Mouse (Mus musculus): ENCODE measurements around the gene Gls. TPM values are rescaled to one million over a fixed set of nuclear protein-coding genes. Genes with fewer than 3 reads are reported as not detected.

Gene Gls
- polyA plus RNA-seq, 1 experiment from 2014 or later, result 34.8 TPM

GRCm38 (mm10) chr1:52216766-52217165, 16.3 kb downstream of the Gls start:
- no peak overlapping the region for H3K9ac ChIP-seq (replicated peaks; ENCODE audit: low read depth, low read length)
- no peaks in the 10 kb centered on the region for H3K4me1 ChIP-seq (replicated peaks; ENCODE audit: control insufficient read depth, insufficient read depth, low read length)
- H3K27ac ChIP-seq (ENCODE audit: low read length), result no peak overlapping the region
- no peaks in the 10 kb centered on the region for H3K9me3 ChIP-seq (ENCODE audit: control insufficient read depth, low read length)
- peaks cover under 1% of the 10 kb centered on the region; the same call in 1 of the 2 replicates for H3K36me3 ChIP-seq (ENCODE audit: control insufficient read depth, insufficient read depth)
- no peaks in the 10 kb centered on the region for H3K27me3 ChIP-seq (replicated peaks; ENCODE audit: control insufficient read depth, insufficient read depth, low read length)
- no peak overlapping the region for H3K4me3 ChIP-seq (replicated peaks; ENCODE audit: low read length)
- no peak overlapping the region for H3K4me2 ChIP-seq (ENCODE audit: low read length)
- no peak for ATAC-seq

GRCm38 (mm10) chr1:52182992-52183391, 50.0 kb downstream of the Gls start:
- Histone ChIP-seq H3K9me3 (ENCODE audit: control insufficient read depth, low read length) (no peaks in the 10 kb centered on the region), H3K27ac (ENCODE audit: low read length) (no peak overlapping the region), H3K27me3 (replicated peaks; ENCODE audit: control insufficient read depth, insufficient read depth, low read length) (no peaks in the 10 kb centered on the region), H3K9ac (replicated peaks; ENCODE audit: low read depth, low read length) (no peak overlapping the region), H3K4me1 (replicated peaks; ENCODE audit: control insufficient read depth, insufficient read depth, low read length) (no peaks in the 10 kb centered on the region), H3K4me3 (replicated peaks; ENCODE audit: low read length) (no peak overlapping the region), H3K4me2 (ENCODE audit: low read length) (no peak overlapping the region), H3K36me3 (ENCODE audit: control insufficient read depth, insufficient read depth) (no peaks in the 10 kb centered on the region)
- WGBS, result 80% methylated on average over 2 of the region's 2 CpGs
- ATAC-seq, result no peak

GRCm38 (mm10) chr1:52181994-52182393, 51.0 kb downstream of the Gls start:
- H3K4me2 ChIP-seq (ENCODE audit: low read length), result no peak overlapping the region

GRCm38 (mm10) chr1:52179939-52180568, 53.0 kb downstream of the Gls start:
- Histone ChIP-seq H3K4me2 (ENCODE audit: low read length) (no peak overlapping the region), H3K27ac (ENCODE audit: low read length) (no peak overlapping the region), H3K9me3 (ENCODE audit: control insufficient read depth, low read length) (no peaks in the 10 kb centered on the region), H3K9ac (replicated peaks; ENCODE audit: low read depth, low read length) (no peak overlapping the region), H3K4me3 (replicated peaks; ENCODE audit: low read length) (no peak overlapping the region), H3K36me3 (ENCODE audit: control insufficient read depth, insufficient read depth) (no peaks in the 10 kb centered on the region), H3K27me3 (replicated peaks; ENCODE audit: control insufficient read depth, insufficient read depth, low read length) (no peaks in the 10 kb centered on the region), H3K4me1 (replicated peaks; ENCODE audit: control insufficient read depth, insufficient read depth, low read length) (no peaks in the 10 kb centered on the region)
- no peak for ATAC-seq
- 95% methylated on average over 9 of the region's 9 CpGs for WGBS

More at GRCm38 (mm10) chr1:52181994-52182393, 51.0 kb downstream of the Gls start:
- no peak for ATAC-seq
- H3K27ac ChIP-seq (ENCODE audit: low read length), result no peak overlapping the region
- no peaks in the 10 kb centered on the region for H3K9me3 ChIP-seq (ENCODE audit: control insufficient read depth, low read length)
- H3K36me3 ChIP-seq (ENCODE audit: control insufficient read depth, insufficient read depth), result no peaks in the 10 kb centered on the region
- no peak overlapping the region for H3K4me3 ChIP-seq (replicated peaks; ENCODE audit: low read length)
- H3K4me1 ChIP-seq (replicated peaks; ENCODE audit: control insufficient read depth, insufficient read depth, low read length), result no peaks in the 10 kb centered on the region
- no peak overlapping the region for H3K9ac ChIP-seq (replicated peaks; ENCODE audit: low read depth, low read length)
- no peaks in the 10 kb centered on the region for H3K27me3 ChIP-seq (replicated peaks; ENCODE audit: control insufficient read depth, insufficient read depth, low read length)

- H3K9me3 ChIP-seq (ENCODE audit: control insufficient read depth, low read length), result no peaks in the 10 kb centered on the region
- 78% methylated on average over 2 of the region's 2 CpGs for WGBS
- H3K4me2 ChIP-seq (ENCODE audit: low read length), result no peak overlapping the region
- no peak for ATAC-seq
- H3K36me3 ChIP-seq (ENCODE audit: control insufficient read depth, insufficient read depth), result no peaks in the 10 kb centered on the region
- H3K4me3 ChIP-seq (replicated peaks; ENCODE audit: low read length), result no peak overlapping the region
- no peaks in the 10 kb centered on the region for H3K27me3 ChIP-seq (replicated peaks; ENCODE audit: control insufficient read depth, insufficient read depth, low read length)
- H3K27ac ChIP-seq (ENCODE audit: low read length), result no peak overlapping the region
- no peak overlapping the region for H3K9ac ChIP-seq (replicated peaks; ENCODE audit: low read depth, low read length)
- no peaks in the 10 kb centered on the region for H3K4me1 ChIP-seq (replicated peaks; ENCODE audit: control insufficient read depth, insufficient read depth, low read length)
Observed at GRCm38 (mm10) chr1:52176999-52177398, 56.0 kb downstream of the Gls start.

GRCm38 (mm10) chr1:52175983-52176382, 57.0 kb downstream of the Gls start:
- no peak for ATAC-seq
- 57% methylated on average over 3 of the region's 3 CpGs for WGBS
- Histone ChIP-seq H3K4me3 (replicated peaks; ENCODE audit: low read length) (no peak overlapping the region), H3K4me2 (ENCODE audit: low read length) (no peak overlapping the region), H3K9me3 (ENCODE audit: control insufficient read depth, low read length) (no peaks in the 10 kb centered on the region), H3K4me1 (replicated peaks; ENCODE audit: control insufficient read depth, insufficient read depth, low read length) (no peaks in the 10 kb centered on the region), H3K27ac (ENCODE audit: low read length) (no peak overlapping the region), H3K27me3 (replicated peaks; ENCODE audit: control insufficient read depth, insufficient read depth, low read length) (no peaks in the 10 kb centered on the region), H3K36me3 (ENCODE audit: control insufficient read depth, insufficient read depth) (no peaks in the 10 kb centered on the region), H3K9ac (replicated peaks; ENCODE audit: low read depth, low read length) (no peak overlapping the region)

- no peaks in the 10 kb centered on the region for H3K27me3 ChIP-seq (replicated peaks; ENCODE audit: control insufficient read depth, insufficient read depth, low read length)
- no peaks in the 10 kb centered on the region for H3K9me3 ChIP-seq (ENCODE audit: control insufficient read depth, low read length)
- no peak for ATAC-seq
- no peaks in the 10 kb centered on the region for H3K36me3 ChIP-seq (ENCODE audit: control insufficient read depth, insufficient read depth)
- H3K4me2 ChIP-seq (ENCODE audit: low read length), result no peak overlapping the region
- 69% methylated on average over 5 of the region's 5 CpGs for WGBS
- no peaks in the 10 kb centered on the region for H3K4me1 ChIP-seq (replicated peaks; ENCODE audit: control insufficient read depth, insufficient read depth, low read length)
- no peak overlapping the region for H3K27ac ChIP-seq (ENCODE audit: low read length)
- H3K9ac ChIP-seq (replicated peaks; ENCODE audit: low read depth, low read length), result no peak overlapping the region
- H3K4me3 ChIP-seq (replicated peaks; ENCODE audit: low read length), result no peak overlapping the region
Observed at GRCm38 (mm10) chr1:52175321-52175720, 57.7 kb downstream of the Gls start.

GRCm38 (mm10) chr1:52171271-52171670, 61.8 kb downstream of the Gls start:
- no peak for ATAC-seq
- Histone ChIP-seq H3K4me1 (replicated peaks; ENCODE audit: control insufficient read depth, insufficient read depth, low read length) (no peaks in the 10 kb centered on the region), H3K4me3 (replicated peaks; ENCODE audit: low read length) (no peak overlapping the region), H3K27me3 (replicated peaks; ENCODE audit: control insufficient read depth, insufficient read depth, low read length) (no peaks in the 10 kb centered on the region), H3K9me3 (ENCODE audit: control insufficient read depth, low read length) (no peaks in the 10 kb centered on the region), H3K9ac (replicated peaks; ENCODE audit: low read depth, low read length) (no peak overlapping the region), H3K4me2 (ENCODE audit: low read length) (no peak overlapping the region), H3K36me3 (ENCODE audit: control insufficient read depth, insufficient read depth) (no peaks in the 10 kb centered on the region), H3K27ac (ENCODE audit: low read length) (no peak overlapping the region)
- 78% methylated on average over 8 of the region's 8 CpGs for WGBS

GRCm38 (mm10) chr1:52170747-52171146, 62.3 kb downstream of the Gls start:
- no peak for ATAC-seq
- Histone ChIP-seq H3K9me3 (ENCODE audit: control insufficient read depth, low read length) (no peaks in the 10 kb centered on the region), H3K27me3 (replicated peaks; ENCODE audit: control insufficient read depth, insufficient read depth, low read length) (no peaks in the 10 kb centered on the region), H3K4me3 (replicated peaks; ENCODE audit: low read length) (no peak overlapping the region), H3K36me3 (ENCODE audit: control insufficient read depth, insufficient read depth) (no peaks in the 10 kb centered on the region), H3K9ac (replicated peaks; ENCODE audit: low read depth, low read length) (no peak overlapping the region), H3K4me1 (replicated peaks; ENCODE audit: control insufficient read depth, insufficient read depth, low read length) (no peaks in the 10 kb centered on the region), H3K27ac (ENCODE audit: low read length) (no peak overlapping the region), H3K4me2 (ENCODE audit: low read length) (no peak overlapping the region)
- WGBS, result 81% methylated on average over 7 of the region's 7 CpGs

GRCm38 (mm10) chr1:52170057-52170456, 63.0 kb downstream of the Gls start:
- Histone ChIP-seq H3K9me3 (ENCODE audit: control insufficient read depth, low read length) (no peaks in the 10 kb centered on the region), H3K4me3 (replicated peaks; ENCODE audit: low read length) (no peak overlapping the region), H3K27ac (ENCODE audit: low read length) (no peak overlapping the region), H3K4me2 (ENCODE audit: low read length) (no peak overlapping the region), H3K4me1 (replicated peaks; ENCODE audit: control insufficient read depth, insufficient read depth, low read length) (no peaks in the 10 kb centered on the region), H3K27me3 (replicated peaks; ENCODE audit: control insufficient read depth, insufficient read depth, low read length) (no peaks in the 10 kb centered on the region), H3K9ac (replicated peaks; ENCODE audit: low read depth, low read length) (no peak overlapping the region), H3K36me3 (ENCODE audit: control insufficient read depth, insufficient read depth) (no peaks in the 10 kb centered on the region)
- WGBS, result 12% methylated on average over 3 of the region's 3 CpGs
- peak; percentile 16; the same call in 1 of the 2 replicates for ATAC-seq
